Mouse (Mus musculus) Patski (cell line): ENCODE data around the gene Sh3d21. TPM values are rescaled to one million over a fixed set of nuclear protein-coding genes. Genes with fewer than 3 reads are reported as not detected.

Experiments used
- ATAC-seq: fragments of 100-300 bp; one replicate; pipeline ENCODE4 v1.8.0; 2021
- CTCF ChIA-PET: fragments of 350-600 bp; sonication (Branson Sonifier 250); formaldehyde crosslinking; loops from one replicate; lab custom pipeline; 2022; ENCODE audit warnings: inconsistent platforms; lab: Charles Lee
- POLR2A ChIA-PET: fragments of 350-600 bp; sonication (Branson Sonifier 250); formaldehyde crosslinking; loops from one replicate; lab custom pipeline; 2022; ENCODE audit warnings: antibody characterized with exemption, inconsistent platforms; lab: Charles Lee
- DNase-seq: peaks from one replicate; pipeline ENCODE4 v3.0.0-alpha.2; 2011; ENCODE audit warnings: low read depth, low spot score
- H3K27me3 ChIP-seq: fragments of 371-371 bp; one replicate; pipeline ENCODE4 v1.5.1; 2021
- CTCF ChIP-seq: fragments of 100-300 bp; IDR thresholded peaks from one replicate; pipeline ENCODE4 v1.5.1; 2021
- in situ Hi-C: fragments of 300-500 bp; cut with MboI; formaldehyde crosslinking; loops from 3 replicates; pipeline ENCODE4 v1.11.1; 2018; ENCODE audit warnings: low pct_unique_long_range_greater_than_20kb, mixed read lengths
- polyA plus RNA-seq: library from polyadenylated mRNA; unstranded; gene quantifications from one replicate; pipeline ENCODE4 v1.2.3, GENCODE M21; 2021

The Sh3d21 gene
- polyA plus RNA-seq, 1 experiment from 2014 or later, result 0.54 TPM

GRCm38 (mm10) chr4:126123309-126124040 lies 39.8 kb downstream of the Sh3d21 start:
- in situ Hi-C loops, result no loop called here

GRCm38 (mm10) chr4:126120506-126120905 lies 42.8 kb downstream of the Sh3d21 start:
- in situ Hi-C loops, result no loop called here

More at GRCm38 (mm10) chr4:126123309-126124040, 39.8 kb downstream of the Sh3d21 start:
- ChIA-PET POLR2A (interaction anchor here (1.3 kb wide), 1 partner anchor 14 kb away, joined by 4 read pairs; no protein-coding TSS in a partner anchor), CTCF (no interaction called here)
- ATAC-seq (no peak), DNase-seq (no peak)
- no peak for TF ChIP-seq CTCF
- no peaks in the 10 kb centered on the region for H3K27me3 ChIP-seq

GRCm38 (mm10) chr4:126120052-126120451 lies 43.2 kb downstream of the Sh3d21 start:
- ChIA-PET CTCF (interaction anchor here (0.9 kb wide), 1 partner anchor 34 kb away, joined by 3 read pairs; no protein-coding TSS in a partner anchor), POLR2A (interaction anchor here (1.8 kb wide), 1 partner anchor 12 kb away, joined by 5 read pairs; no protein-coding TSS in a partner anchor)
- H3K27me3 ChIP-seq, result no peaks in the 10 kb centered on the region
- in situ Hi-C loops, result no loop called here
- DNase-seq, result no peak
- no peak for ATAC-seq
- no peak for TF ChIP-seq CTCF

More at GRCm38 (mm10) chr4:126120506-126120905, 42.8 kb downstream of the Sh3d21 start:
- ChIA-PET CTCF (interaction anchor here (0.9 kb wide), 1 partner anchor 34 kb away, joined by 3 read pairs; no protein-coding TSS in a partner anchor), POLR2A (no interaction called here)
- no peak for TF ChIP-seq CTCF
- no peak for ATAC-seq
- DNase-seq, result no peak
- no peaks in the 10 kb centered on the region for H3K27me3 ChIP-seq

GRCm38 (mm10) chr4:126119051-126119450 lies 44.2 kb downstream of the Sh3d21 start:
- no peak for TF ChIP-seq CTCF
- H3K27me3 ChIP-seq, result no peaks in the 10 kb centered on the region
- in situ Hi-C loops, result no loop called here
- POLR2A ChIA-PET, result interaction anchor here (0.6 to 1.8 kb wide), 2 partner anchors 13 to 17 kb away, joined by 3 to 5 read pairs; no protein-coding TSS in a partner anchor
- CTCF ChIA-PET, result no interaction called here
- ATAC-seq (no peak), DNase-seq (no peak)

- no peaks in the 10 kb centered on the region for H3K27me3 ChIP-seq
- no peak for ATAC-seq
- POLR2A ChIA-PET, result interaction anchor here (0.6 to 1.8 kb wide), 2 partner anchors 13 to 17 kb away, joined by 3 to 5 read pairs; no protein-coding TSS in a partner anchor
- in situ Hi-C loops, result no loop called here
- no peak for DNase-seq
- CTCF ChIA-PET, result no interaction called here
- no peak for TF ChIP-seq CTCF
Observed at GRCm38 (mm10) chr4:126118651-126119050, 44.6 kb downstream of the Sh3d21 start.

GRCm38 (mm10) chr4:126117116-126117515 lies 46.2 kb downstream of the Sh3d21 start:
- no peak for DNase-seq
- POLR2A ChIA-PET, result interaction anchor here (1.0 kb wide), 1 partner anchor 9 kb away, joined by 4 read pairs; no protein-coding TSS in a partner anchor
- no peak for TF ChIP-seq CTCF
- in situ Hi-C loops, result no loop called here
- no peak for ATAC-seq
- CTCF ChIA-PET, result no interaction called here
- H3K27me3 ChIP-seq, result no peaks in the 10 kb centered on the region

- in situ Hi-C loops, result no loop called here
- TF ChIP-seq CTCF, result no peak
- DNase-seq, result no peak
- no peak for ATAC-seq
- ChIA-PET POLR2A (interaction anchor here (0.8 to 1.0 kb wide), 2 partner anchors 10 to 30 kb away, joined by 3 to 4 read pairs; no protein-coding TSS in a partner anchor), CTCF (interaction anchor here (0.9 to 1.6 kb wide), 3 partner anchors 9 to 30 kb away, joined by 3 to 5 read pairs (median 3); no protein-coding TSS in a partner anchor)
- no peaks in the 10 kb centered on the region for H3K27me3 ChIP-seq
Observed at GRCm38 (mm10) chr4:126115871-126116521, 47.3 kb downstream of the Sh3d21 start.

- CTCF ChIA-PET, result interaction anchor here (0.9 to 1.6 kb wide), 2 partner anchors 9 to 15 kb away, joined by 3 to 5 read pairs; no protein-coding TSS in a partner anchor
- DNase-seq, result no peak
- POLR2A ChIA-PET, result no interaction called here
- no peak for ATAC-seq
- in situ Hi-C loops, result no loop called here
- TF ChIP-seq CTCF, result no peak
- no peaks in the 10 kb centered on the region for H3K27me3 ChIP-seq
Observed at GRCm38 (mm10) chr4:126115411-126115810, 47.9 kb downstream of the Sh3d21 start.

- ATAC-seq, result no peak
- TF ChIP-seq CTCF, result no peak
- in situ Hi-C loops, result no loop called here
- DNase-seq, result no peak
- CTCF ChIA-PET, result interaction anchor here (0.8 to 2.4 kb wide), 6 partner anchors 10 to 39 kb away, joined by 3 to 8 read pairs (median 4); partner anchors contain the start of gene Stk40
- POLR2A ChIA-PET, result interaction anchor here (0.6 to 1.2 kb wide), 2 partner anchors 11 to 86 kb away, joined by 3 to 5 read pairs; no protein-coding TSS in a partner anchor
- no peaks in the 10 kb centered on the region for H3K27me3 ChIP-seq
Observed at GRCm38 (mm10) chr4:126113943-126114342, 49.3 kb downstream of the Sh3d21 start.

GRCm38 (mm10) chr4:126113243-126113642 lies 50.0 kb downstream of the Sh3d21 start:
- ATAC-seq (no peak), DNase-seq (no peak)
- in situ Hi-C loops, result no loop called here
- no peak for TF ChIP-seq CTCF
- no peaks in the 10 kb centered on the region for H3K27me3 ChIP-seq
- ChIA-PET POLR2A (interaction anchor here (1.2 kb wide), 2 partner anchors 11 to 27 kb away, joined by 4 to 5 read pairs; no protein-coding TSS in a partner anchor), CTCF (interaction anchor here (1.1 to 4.4 kb wide), 6 partner anchors 10 to 40 kb away, joined by 3 to 27 read pairs (median 6); partner anchors contain the start of gene Stk40)
